Mouse (Mus musculus) E14TG2a.4 (cell line): ENCODE data around the gene Ttc28.

Source experiments
- CTCF ChIP-seq: conservative IDR thresholded peaks from 2 replicates; pipeline ENCODE4 v1.5.1; 2014; ENCODE audit warnings: low read length
- NANOG ChIP-seq: IDR thresholded peaks from 2 replicates; pipeline ENCODE4 v1.6.1; 2014; ENCODE audit warnings: borderline replicate concordance, low read length, mixed read lengths
- POU5F1 ChIP-seq: IDR thresholded peaks from 2 replicates; pipeline ENCODE4 v1.6.1; 2014; ENCODE audit warnings: low read length, borderline replicate concordance

- TF ChIP-seq CTCF (no peak), NANOG (no peak), POU5F1 (no peak)
These were observed 217.1 kb downstream of the Ttc28 start for GRCm38 (mm10) chr5:111096750-111097149.
